Mouse (Mus musculus): Measurements from ENCODE around the gene Ppil1. TPM values are rescaled to one million over a fixed set of nuclear protein-coding genes. Genes with fewer than 3 reads are reported as not detected.

The Ppil1 gene
- polyA plus RNA-seq, 1 experiment from 2014 or later: 128 TPM

GRCm38 (mm10) chr17:29303856-29304255 is 39.9 kb upstream of the Ppil1 start:
- ATAC-seq (ENCODE audit: low FRiP score) (no peak), DNase-seq (ENCODE audit: low spot score) (no peak)
- Histone ChIP-seq H3K4me2 (replicated peaks; ENCODE audit: low read depth, low read length) (no peak overlapping the region), H3K4me1 (replicated peaks; ENCODE audit: control insufficient read depth, insufficient read depth, low read length) (0 out of 2 replicates have a peak, but pooled peaks cover 4% of the 10 kb centered on the region), H3K27me3 (ENCODE audit: control insufficient read depth, insufficient read depth, low read length) (no peaks in the 10 kb centered on the region), H3K27ac (ENCODE audit: low read depth, low read length) (no peak overlapping the region), H3K36me3 (ENCODE audit: control insufficient read depth, insufficient read depth, low read length) (peaks cover 6% of the 10 kb centered on the region; the same call in 1 of the 2 replicates), H3K9ac (ENCODE audit: low read depth, low read length) (no peak overlapping the region), H3K4me3 (ENCODE audit: low read depth, low read length) (no peak overlapping the region), H3K9me3 (ENCODE audit: control insufficient read depth, low read length) (no peaks in the 10 kb centered on the region)
- WGBS: 77% methylated on average over 3 of the region's 3 CpGs

- ATAC-seq (ENCODE audit: low FRiP score): no peak
- Histone ChIP-seq H3K27me3 (ENCODE audit: control insufficient read depth, insufficient read depth, low read length) (no peaks in the 10 kb centered on the region), H3K9ac (ENCODE audit: low read depth, low read length) (no peak overlapping the region), H3K4me3 (ENCODE audit: low read depth, low read length) (no peak overlapping the region), H3K4me1 (replicated peaks; ENCODE audit: control insufficient read depth, insufficient read depth, low read length) (0 out of 2 replicates have a peak, but pooled peaks cover 4% of the 10 kb centered on the region), H3K9me3 (ENCODE audit: control insufficient read depth, low read length) (no peaks in the 10 kb centered on the region), H3K36me3 (ENCODE audit: control insufficient read depth, insufficient read depth, low read length) (peaks cover 6% of the 10 kb centered on the region; the same call in 1 of the 2 replicates), H3K27ac (ENCODE audit: low read depth, low read length) (no peak overlapping the region), H3K4me2 (replicated peaks; ENCODE audit: low read depth, low read length) (no peak overlapping the region)
- WGBS: 52% methylated on average over 3 of the region's 3 CpGs
- no peak for DNase-seq (ENCODE audit: low spot score)
Observed at GRCm38 (mm10) chr17:29303087-29303486, 39.1 kb upstream of the Ppil1 start.

GRCm38 (mm10) chr17:29302149-29302548 is 38.2 kb upstream of the Ppil1 start:
- ATAC-seq (ENCODE audit: low FRiP score): no peak
- no peak overlapping the region for H3K4me2 ChIP-seq (replicated peaks; ENCODE audit: low read depth, low read length)
- H3K4me1 ChIP-seq (replicated peaks; ENCODE audit: control insufficient read depth, insufficient read depth, low read length): 0 out of 2 replicates have a peak, but pooled peaks cover 4% of the 10 kb centered on the region
- no peak overlapping the region for H3K9ac ChIP-seq (ENCODE audit: low read depth, low read length)
- no peaks in the 10 kb centered on the region for H3K9me3 ChIP-seq (ENCODE audit: control insufficient read depth, low read length)
- no peak for DNase-seq (ENCODE audit: low spot score)
- H3K4me3 ChIP-seq (ENCODE audit: low read depth, low read length): no peak overlapping the region
- no peak overlapping the region for H3K27ac ChIP-seq (ENCODE audit: low read depth, low read length)
- H3K36me3 ChIP-seq (ENCODE audit: control insufficient read depth, insufficient read depth, low read length): peaks cover 6% of the 10 kb centered on the region; the same call in 1 of the 2 replicates
- 72% methylated on average over 5 of the region's 5 CpGs for WGBS
- no peaks in the 10 kb centered on the region for H3K27me3 ChIP-seq (ENCODE audit: control insufficient read depth, insufficient read depth, low read length)

GRCm38 (mm10) chr17:29301421-29301820 is 37.4 kb upstream of the Ppil1 start:
- no peak overlapping the region for H3K27ac ChIP-seq (ENCODE audit: low read depth, low read length)
- no peak overlapping the region for H3K4me3 ChIP-seq (ENCODE audit: low read depth, low read length)
- DNase-seq (ENCODE audit: low spot score) (no peak), ATAC-seq (ENCODE audit: low FRiP score) (no peak)
- 95% methylated on average over 6 of the region's 6 CpGs for WGBS
- H3K4me2 ChIP-seq (replicated peaks; ENCODE audit: low read depth, low read length): no peak overlapping the region
- H3K27me3 ChIP-seq (ENCODE audit: control insufficient read depth, insufficient read depth, low read length): no peaks in the 10 kb centered on the region
- peaks cover 6% of the 10 kb centered on the region; the same call in 1 of the 2 replicates for H3K36me3 ChIP-seq (ENCODE audit: control insufficient read depth, insufficient read depth, low read length)
- 0 out of 2 replicates have a peak, but pooled peaks cover 4% of the 10 kb centered on the region for H3K4me1 ChIP-seq (replicated peaks; ENCODE audit: control insufficient read depth, insufficient read depth, low read length)
- H3K9ac ChIP-seq (ENCODE audit: low read depth, low read length): no peak overlapping the region
- no peaks in the 10 kb centered on the region for H3K9me3 ChIP-seq (ENCODE audit: control insufficient read depth, low read length)

GRCm38 (mm10) chr17:29300926-29301325 is 36.9 kb upstream of the Ppil1 start:
- no peak for DNase-seq (ENCODE audit: low spot score)
- Histone ChIP-seq H3K4me3 (ENCODE audit: low read depth, low read length) (no peak overlapping the region), H3K36me3 (ENCODE audit: control insufficient read depth, insufficient read depth, low read length) (peaks cover 6% of the 10 kb centered on the region; the same call in 1 of the 2 replicates), H3K4me1 (replicated peaks; ENCODE audit: control insufficient read depth, insufficient read depth, low read length) (0 out of 2 replicates have a peak, but pooled peaks cover 4% of the 10 kb centered on the region), H3K4me2 (replicated peaks; ENCODE audit: low read depth, low read length) (no peak overlapping the region), H3K9ac (ENCODE audit: low read depth, low read length) (no peak overlapping the region), H3K27me3 (ENCODE audit: control insufficient read depth, insufficient read depth, low read length) (no peaks in the 10 kb centered on the region), H3K9me3 (ENCODE audit: control insufficient read depth, low read length) (no peaks in the 10 kb centered on the region), H3K27ac (ENCODE audit: low read depth, low read length) (no peak overlapping the region)
- WGBS: 96% methylated on average over 7 of the region's 7 CpGs
- ATAC-seq (ENCODE audit: low FRiP score): no peak

GRCm38 (mm10) chr17:29299282-29299681 is 35.3 kb upstream of the Ppil1 start:
- ATAC-seq (ENCODE audit: low FRiP score) (no peak), DNase-seq (ENCODE audit: low spot score) (no peak)
- Histone ChIP-seq H3K9ac (ENCODE audit: low read depth, low read length) (no peak overlapping the region), H3K4me2 (replicated peaks; ENCODE audit: low read depth, low read length) (no peak overlapping the region), H3K4me3 (ENCODE audit: low read depth, low read length) (no peak overlapping the region), H3K36me3 (ENCODE audit: control insufficient read depth, insufficient read depth, low read length) (peaks cover 6% of the 10 kb centered on the region; the same call in 1 of the 2 replicates), H3K27me3 (ENCODE audit: control insufficient read depth, insufficient read depth, low read length) (no peaks in the 10 kb centered on the region), H3K4me1 (replicated peaks; ENCODE audit: control insufficient read depth, insufficient read depth, low read length) (no peaks in the 10 kb centered on the region), H3K9me3 (ENCODE audit: control insufficient read depth, low read length) (no peaks in the 10 kb centered on the region), H3K27ac (ENCODE audit: low read depth, low read length) (no peak overlapping the region)
- WGBS: 89% methylated on average over 4 of the region's 4 CpGs

- H3K36me3 ChIP-seq (ENCODE audit: control insufficient read depth, insufficient read depth, low read length): peaks cover 6% of the 10 kb centered on the region; the same call in 1 of the 2 replicates
- no peaks in the 10 kb centered on the region for H3K9me3 ChIP-seq (ENCODE audit: control insufficient read depth, low read length)
- ATAC-seq (ENCODE audit: low FRiP score) (no peak), DNase-seq (ENCODE audit: low spot score) (no peak)
- H3K27ac ChIP-seq (ENCODE audit: low read depth, low read length): no peak overlapping the region
- no peak overlapping the region for H3K9ac ChIP-seq (ENCODE audit: low read depth, low read length)
- H3K27me3 ChIP-seq (ENCODE audit: control insufficient read depth, insufficient read depth, low read length): no peaks in the 10 kb centered on the region
- 90% methylated on average over 6 of the region's 6 CpGs for WGBS
- H3K4me1 ChIP-seq (replicated peaks; ENCODE audit: control insufficient read depth, insufficient read depth, low read length): no peaks in the 10 kb centered on the region
- H3K4me2 ChIP-seq (replicated peaks; ENCODE audit: low read depth, low read length): no peak overlapping the region
- H3K4me3 ChIP-seq (ENCODE audit: low read depth, low read length): no peak overlapping the region
Observed at GRCm38 (mm10) chr17:29297813-29298212, 33.8 kb upstream of the Ppil1 start.

GRCm38 (mm10) chr17:29297321-29297720 is 33.3 kb upstream of the Ppil1 start:
- H3K4me2 ChIP-seq (replicated peaks; ENCODE audit: low read depth, low read length): no peak overlapping the region
- no peaks in the 10 kb centered on the region for H3K9me3 ChIP-seq (ENCODE audit: control insufficient read depth, low read length)
- H3K9ac ChIP-seq (ENCODE audit: low read depth, low read length): no peak overlapping the region
- 64% methylated on average over 10 of the region's 10 CpGs for WGBS
- ATAC-seq (ENCODE audit: low FRiP score): no peak
- H3K27ac ChIP-seq (ENCODE audit: low read depth, low read length): no peak overlapping the region
- no peak overlapping the region for H3K4me3 ChIP-seq (ENCODE audit: low read depth, low read length)
- no peaks in the 10 kb centered on the region for H3K4me1 ChIP-seq (replicated peaks; ENCODE audit: control insufficient read depth, insufficient read depth, low read length)
- DNase-seq (ENCODE audit: low spot score): no peak
- H3K36me3 ChIP-seq (ENCODE audit: control insufficient read depth, insufficient read depth, low read length): peaks cover 6% of the 10 kb centered on the region; the same call in 1 of the 2 replicates
- H3K27me3 ChIP-seq (ENCODE audit: control insufficient read depth, insufficient read depth, low read length): no peaks in the 10 kb centered on the region

GRCm38 (mm10) chr17:29295835-29296234 is 31.8 kb upstream of the Ppil1 start:
- Histone ChIP-seq H3K36me3 (ENCODE audit: control insufficient read depth, insufficient read depth, low read length) (peaks cover 2% of the 10 kb centered on the region; the same call in 1 of the 2 replicates), H3K9me3 (ENCODE audit: control insufficient read depth, low read length) (no peaks in the 10 kb centered on the region), H3K27me3 (ENCODE audit: control insufficient read depth, insufficient read depth, low read length) (no peaks in the 10 kb centered on the region), H3K27ac (ENCODE audit: low read depth, low read length) (no peak overlapping the region), H3K4me1 (replicated peaks; ENCODE audit: control insufficient read depth, insufficient read depth, low read length) (no peaks in the 10 kb centered on the region), H3K9ac (ENCODE audit: low read depth, low read length) (no peak overlapping the region), H3K4me3 (ENCODE audit: low read depth, low read length) (no peak overlapping the region), H3K4me2 (replicated peaks; ENCODE audit: low read depth, low read length) (no peak overlapping the region)
- DNase-seq (ENCODE audit: low spot score): no peak
- WGBS: 64% methylated on average over 5 of the region's 5 CpGs
- no peak for ATAC-seq (ENCODE audit: low FRiP score)

All from hindbrain, embryonic 11.5 days (tissue).